Mouse (Mus musculus) cerebellum, adult 2 months (tissue): ENCODE measurements at regions not wholly inside any gene's neighbourhood (a gene's known extent, or its start where the extent isn't known, plus 50 kb on each side); places are given as distances from the start of the nearest gene placed in this dataset.

Experiments used
- CTCF ChIP-seq: fragments of 200-500 bp; IDR thresholded peaks from 2 replicates; pipeline ENCODE4 v1.5.1; 2011; ENCODE audit warnings: low read depth, mild to moderate bottlenecking, control low read depth, low read length, moderate library complexity, borderline replicate concordance; ENCODE audit not compliant: insufficient read depth
- POLR2A ChIP-seq: fragments of 200-500 bp; IDR thresholded peaks from 2 replicates; pipeline ENCODE4 v1.6.1; 2011; ENCODE audit warnings: low read length, control low read depth, borderline replicate concordance; ENCODE audit not compliant: insufficient read depth

DNA sequence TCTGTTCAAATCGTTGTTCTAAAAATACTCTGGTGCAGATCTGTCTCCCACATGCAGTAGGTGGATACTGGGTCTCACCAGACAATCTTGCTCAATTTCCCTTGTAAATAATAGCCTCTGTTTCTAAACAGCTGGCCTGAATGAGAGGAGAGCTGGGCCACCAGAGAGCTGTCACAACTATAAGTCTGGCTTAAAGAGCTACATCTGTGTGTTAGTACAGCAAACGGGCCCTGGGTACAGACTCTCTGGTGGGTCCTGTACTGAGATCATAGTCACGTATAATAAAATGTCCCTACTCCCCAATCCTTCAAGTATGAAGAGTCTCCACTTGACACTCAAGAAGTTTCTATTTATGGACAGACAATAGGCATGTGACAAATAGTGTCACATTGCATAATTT, 375.7 kb upstream of the Noct start:
- no peak for TF ChIP-seq POLR2A
- TF ChIP-seq CTCF, result no peak
